Mouse (Mus musculus) neural tube, embryonic 13.5 days (tissue): ENCODE measurements around the gene Olfr6. TPM values are rescaled to one million over a fixed set of nuclear protein-coding genes. Genes with fewer than 3 reads are reported as not detected.

ENCODE experiments used
- polyA plus RNA-seq: library from polyadenylated mRNA; unstranded; fragments of >200 nt; fragmentation: Nextera tagmentation; extraction: Ambion mirVana; gene quantifications from 2 replicates; pipeline ENCODE4 v1.2.1, GENCODE M21; 2015

Gene Olfr6
- polyA plus RNA-seq, 1 experiment from 2014 or later: not detected

Other genes with a start within 250 kb of the Olfr6 start
- not detected in 2 replicates for gene Olfr695, start 247.5 kb downstream of the Olfr6 start, polyA plus RNA-seq
- gene Olfr697, start 221.5 kb downstream of the Olfr6 start, polyA plus RNA-seq: not detected in 2 replicates
- gene Olfr698, start 208.5 kb downstream of the Olfr6 start, polyA plus RNA-seq: not detected in 2 replicates
- gene Olfr699, start 170.7 kb downstream of the Olfr6 start, polyA plus RNA-seq: not detected in 2 replicates
- gene Olfr700, start 155.1 kb downstream of the Olfr6 start, polyA plus RNA-seq: not detected in 2 replicates
- not detected in 2 replicates for gene Olfr701, start 149.8 kb downstream of the Olfr6 start, polyA plus RNA-seq
- not detected in 2 replicates for gene Olfr702, start 130.0 kb downstream of the Olfr6 start, polyA plus RNA-seq
- gene Olfr703, start 120.6 kb downstream of the Olfr6 start, polyA plus RNA-seq: not detected in 2 replicates
- gene Olfr704, start 100.8 kb downstream of the Olfr6 start, polyA plus RNA-seq: not detected in 2 replicates
- not detected in 2 replicates for gene Olfr705, start 87.0 kb downstream of the Olfr6 start, polyA plus RNA-seq
- gene Olfr706, start 75.8 kb downstream of the Olfr6 start, polyA plus RNA-seq: not detected in 2 replicates
- gene Olfr707, start 62.7 kb downstream of the Olfr6 start, polyA plus RNA-seq: not detected in 2 replicates
- not detected in 2 replicates for gene Olfr1532-ps1, start 55.9 kb downstream of the Olfr6 start, polyA plus RNA-seq
- gene Olfr709-ps1, start 31.7 kb downstream of the Olfr6 start, polyA plus RNA-seq: not detected in 2 replicates
- gene Olfr710, start 15.6 kb downstream of the Olfr6 start, polyA plus RNA-seq: not detected in 2 replicates
- gene Olfr711, start 11.5 kb upstream of the Olfr6 start, polyA plus RNA-seq: not detected in 2 replicates
- not detected in 2 replicates for gene Olfr2, start 42.1 kb upstream of the Olfr6 start, polyA plus RNA-seq
- not detected in 2 replicates for gene Olfr713, start 67.2 kb upstream of the Olfr6 start, polyA plus RNA-seq
- gene Olfr714, start 107.0 kb upstream of the Olfr6 start, polyA plus RNA-seq: not detected in 2 replicates
- not detected in 2 replicates for gene Olfr17, start 129.3 kb upstream of the Olfr6 start, polyA plus RNA-seq
- gene Olfr715b, start 146.4 kb upstream of the Olfr6 start, polyA plus RNA-seq: not detected in 2 replicates
- not detected in 2 replicates for gene Olfr715, start 167.1 kb upstream of the Olfr6 start, polyA plus RNA-seq
- gene Olfr716, start 174.4 kb upstream of the Olfr6 start, polyA plus RNA-seq: not detected in 2 replicates
- not detected in 2 replicates for gene Nlrp14, start 203.1 kb upstream of the Olfr6 start, polyA plus RNA-seq
- not detected in 2 replicates for gene Rbmxl2, start 245.5 kb upstream of the Olfr6 start, polyA plus RNA-seq